Mouse (Mus musculus) embryo, embryonic 11.5 days (tissue): Measurements from ENCODE around the gene Gm8356.
"Not testable (repeated sequence)": the region's sequence is repeated elsewhere in the genome, so short reads cannot be mapped to it uniquely, and the experiment has no call there.

Source experiments
- DNase-seq: peaks from one replicate; pipeline ENCODE4 v3.0.0-alpha.2; 2012; ENCODE audit warnings: low read depth, low spot score

The Gm8356 gene

GRCm38 (mm10) chr14:6537190-6537589 lies at the start of gene Gm8356:
TSS of gene Gm8356 (minus strand) at chr14:6537290.
- DNase-seq, result not testable (repeated sequence)

- not testable (repeated sequence) for DNase-seq
Observed at GRCm38 (mm10) chr14:6486331-6486730, 50.8 kb downstream of the Gm8356 start.

- DNase-seq, result not testable (repeated sequence)
Observed at GRCm38 (mm10) chr14:6485541-6485940, 51.5 kb downstream of the Gm8356 start.

- DNase-seq, result not testable (repeated sequence)
Observed at GRCm38 (mm10) chr14:6482126-6482525, 55.0 kb downstream of the Gm8356 start.
